Mouse (Mus musculus): ENCODE measurements around the gene Bmp2k. TPM values are rescaled to one million over a fixed set of nuclear protein-coding genes. Genes with fewer than 3 reads are reported as not detected.

Bmp2k gene
- polyA plus RNA-seq, 1 experiment from 2014 or later = 11.4 TPM

GRCm38 (mm10) chr5:96974661-96975060, 22.8 kb upstream of the Bmp2k start:
- no peaks in the 10 kb centered on the region for H3K36me3 ChIP-seq
- H3K27ac ChIP-seq = no peak overlapping the region
- no peak for ATAC-seq (ENCODE audit: insufficient number of reproducible peaks, insufficient read depth, low FRiP score, low TSS enrichment)
- no peak overlapping the region for H3K4me3 ChIP-seq
- 0 out of 2 replicates have a peak, but pooled peaks cover under 1% of the 10 kb centered on the region for H3K4me1 ChIP-seq
- H3K27me3 ChIP-seq = no peaks in the 10 kb centered on the region
- no peak overlapping the region for H3K9ac ChIP-seq
- H3K4me2 ChIP-seq (replicated peaks) = no peak overlapping the region
- no peaks in the 10 kb centered on the region for H3K9me3 ChIP-seq
- 51% methylated on average over 1 of the region's 1 CpGs for WGBS

GRCm38 (mm10) chr5:96975112-96975511, 22.4 kb upstream of the Bmp2k start:
- Histone ChIP-seq H3K36me3 (no peaks in the 10 kb centered on the region), H3K27me3 (no peaks in the 10 kb centered on the region), H3K4me1 (no peaks in the 10 kb centered on the region), H3K9ac (no peak overlapping the region), H3K4me2 (replicated peaks) (no peak overlapping the region), H3K9me3 (no peaks in the 10 kb centered on the region), H3K4me3 (no peak overlapping the region), H3K27ac (no peak overlapping the region)
- no peak for ATAC-seq (ENCODE audit: insufficient number of reproducible peaks, insufficient read depth, low FRiP score, low TSS enrichment)
- 87% methylated on average over 3 of the region's 3 CpGs for WGBS

- no peak for ATAC-seq (ENCODE audit: insufficient number of reproducible peaks, insufficient read depth, low FRiP score, low TSS enrichment)
- Histone ChIP-seq H3K9ac (no peak overlapping the region), H3K4me3 (no peak overlapping the region), H3K4me2 (replicated peaks) (no peak overlapping the region), H3K4me1 (no peaks in the 10 kb centered on the region), H3K9me3 (no peaks in the 10 kb centered on the region), H3K27ac (no peak overlapping the region), H3K27me3 (no peaks in the 10 kb centered on the region), H3K36me3 (no peaks in the 10 kb centered on the region)
- 75% methylated on average over 3 of the region's 3 CpGs for WGBS
Measured at GRCm38 (mm10) chr5:96976150-96976549, 21.3 kb upstream of the Bmp2k start.

- no peaks in the 10 kb centered on the region for H3K27me3 ChIP-seq
- no peak overlapping the region for H3K9ac ChIP-seq
- H3K4me2 ChIP-seq (replicated peaks) = no peak overlapping the region
- 47% methylated on average over 13 of the region's 13 CpGs for WGBS
- H3K9me3 ChIP-seq = no peaks in the 10 kb centered on the region
- H3K36me3 ChIP-seq = no peaks in the 10 kb centered on the region
- H3K27ac ChIP-seq = no peak overlapping the region
- no peak overlapping the region for H3K4me3 ChIP-seq
- H3K4me1 ChIP-seq = 0 out of 2 replicates have a peak, but pooled peaks cover 3% of the 10 kb centered on the region
- ATAC-seq (ENCODE audit: insufficient number of reproducible peaks, insufficient read depth, low FRiP score, low TSS enrichment) = no peak
Measured at GRCm38 (mm10) chr5:96979296-96980007, 18.0 kb upstream of the Bmp2k start.

GRCm38 (mm10) chr5:96980008-96980634, 17.4 kb upstream of the Bmp2k start:
- Histone ChIP-seq H3K27ac (no peak overlapping the region), H3K9ac (no peak overlapping the region), H3K4me2 (replicated peaks) (no peak overlapping the region), H3K27me3 (no peaks in the 10 kb centered on the region), H3K36me3 (no peaks in the 10 kb centered on the region), H3K4me1 (0 out of 2 replicates have a peak, but pooled peaks cover 3% of the 10 kb centered on the region), H3K4me3 (no peak overlapping the region), H3K9me3 (no peaks in the 10 kb centered on the region)
- 24% methylated on average over 15 of the region's 15 CpGs for WGBS
- ATAC-seq (ENCODE audit: insufficient number of reproducible peaks, insufficient read depth, low FRiP score, low TSS enrichment) = no peak

- ATAC-seq (ENCODE audit: insufficient number of reproducible peaks, insufficient read depth, low FRiP score, low TSS enrichment) = no peak
- WGBS = 72% methylated on average over 3 of the region's 3 CpGs
- no peak overlapping the region for H3K4me3 ChIP-seq
Measured at GRCm38 (mm10) chr5:96981987-96982386, 15.5 kb upstream of the Bmp2k start.

GRCm38 (mm10) chr5:96983142-96983541, 14.3 kb upstream of the Bmp2k start:
- no peaks in the 10 kb centered on the region for H3K27me3 ChIP-seq
- WGBS = 79% methylated on average over 7 of the region's 7 CpGs
- H3K4me3 ChIP-seq = no peak overlapping the region
- H3K4me1 ChIP-seq = 0 out of 2 replicates have a peak, but pooled peaks cover 3% of the 10 kb centered on the region
- ATAC-seq (ENCODE audit: insufficient number of reproducible peaks, insufficient read depth, low FRiP score, low TSS enrichment) = no peak
- no peak overlapping the region for H3K9ac ChIP-seq
- H3K27ac ChIP-seq = no peak overlapping the region
- H3K9me3 ChIP-seq = no peaks in the 10 kb centered on the region
- no peaks in the 10 kb centered on the region for H3K36me3 ChIP-seq
- H3K4me2 ChIP-seq (replicated peaks) = no peak overlapping the region

More at GRCm38 (mm10) chr5:96981987-96982386, 15.5 kb upstream of the Bmp2k start:
- Histone ChIP-seq H3K9me3 (no peaks in the 10 kb centered on the region), H3K27me3 (no peaks in the 10 kb centered on the region), H3K4me1 (0 out of 2 replicates have a peak, but pooled peaks cover 3% of the 10 kb centered on the region), H3K36me3 (no peaks in the 10 kb centered on the region), H3K9ac (no peak overlapping the region), H3K4me2 (replicated peaks) (no peak overlapping the region), H3K27ac (no peak overlapping the region)

GRCm38 (mm10) chr5:96986850-96987249, 10.6 kb upstream of the Bmp2k start:
- Histone ChIP-seq H3K27ac (no peak overlapping the region), H3K27me3 (no peaks in the 10 kb centered on the region)
- ATAC-seq (ENCODE audit: insufficient number of reproducible peaks, insufficient read depth, low FRiP score, low TSS enrichment) = no peak

GRCm38 (mm10) chr5:96988880-96989279, 8.6 kb upstream of the Bmp2k start:
- Histone ChIP-seq H3K9ac (no peak overlapping the region), H3K4me3 (no peak overlapping the region), H3K4me2 (replicated peaks) (no peak overlapping the region), H3K27ac (no peak overlapping the region), H3K36me3 (no peaks in the 10 kb centered on the region), H3K9me3 (no peaks in the 10 kb centered on the region), H3K4me1 (no peaks in the 10 kb centered on the region), H3K27me3 (no peaks in the 10 kb centered on the region)
- 84% methylated on average over 4 of the region's 4 CpGs for WGBS
- ATAC-seq (ENCODE audit: insufficient number of reproducible peaks, insufficient read depth, low FRiP score, low TSS enrichment) = no peak

More at GRCm38 (mm10) chr5:96986850-96987249, 10.6 kb upstream of the Bmp2k start:
- Histone ChIP-seq H3K4me3 (no peak overlapping the region), H3K4me2 (replicated peaks) (no peak overlapping the region), H3K4me1 (0 out of 2 replicates have a peak, but pooled peaks cover 3% of the 10 kb centered on the region), H3K9me3 (no peaks in the 10 kb centered on the region), H3K9ac (no peak overlapping the region), H3K36me3 (no peaks in the 10 kb centered on the region)
- 86% methylated on average over 3 of the region's 3 CpGs for WGBS

GRCm38 (mm10) chr5:96991156-96991555, 6.3 kb upstream of the Bmp2k start:
- ATAC-seq (ENCODE audit: insufficient number of reproducible peaks, insufficient read depth, low FRiP score, low TSS enrichment) = no peak
- Histone ChIP-seq H3K36me3 (no peaks in the 10 kb centered on the region), H3K4me1 (no peaks in the 10 kb centered on the region), H3K4me2 (replicated peaks) (no peak overlapping the region), H3K9me3 (no peaks in the 10 kb centered on the region), H3K27me3 (no peaks in the 10 kb centered on the region), H3K9ac (no peak overlapping the region), H3K27ac (no peak overlapping the region), H3K4me3 (no peak overlapping the region)
- WGBS = 93% methylated on average over 6 of the region's 6 CpGs

- Histone ChIP-seq H3K36me3 (no peaks in the 10 kb centered on the region), H3K9me3 (no peaks in the 10 kb centered on the region), H3K4me1 (0 out of 2 replicates have a peak, but pooled peaks cover 3% of the 10 kb centered on the region), H3K27me3 (no peaks in the 10 kb centered on the region), H3K4me3 (no peak overlapping the region), H3K27ac (no peak overlapping the region), H3K4me2 (replicated peaks) (no peak overlapping the region), H3K9ac (no peak overlapping the region)
- no peak for ATAC-seq (ENCODE audit: insufficient number of reproducible peaks, insufficient read depth, low FRiP score, low TSS enrichment)
- WGBS = 87% methylated on average over 5 of the region's 5 CpGs
Measured at GRCm38 (mm10) chr5:96992651-96993050, 4.8 kb upstream of the Bmp2k start.

- no peak overlapping the region for H3K9ac ChIP-seq
- H3K4me2 ChIP-seq (replicated peaks) = no peak overlapping the region
- H3K4me3 ChIP-seq = no peak overlapping the region
- H3K9me3 ChIP-seq = no peaks in the 10 kb centered on the region
- 56% methylated on average over 8 of the region's 8 CpGs for WGBS
- no peaks in the 10 kb centered on the region for H3K27me3 ChIP-seq
- H3K27ac ChIP-seq = no peak overlapping the region
- 0 out of 2 replicates have a peak, but pooled peaks cover 3% of the 10 kb centered on the region for H3K4me1 ChIP-seq
- no peaks in the 10 kb centered on the region for H3K36me3 ChIP-seq
- ATAC-seq (ENCODE audit: insufficient number of reproducible peaks, insufficient read depth, low FRiP score, low TSS enrichment) = no peak
Measured at GRCm38 (mm10) chr5:96993057-96993456, 4.4 kb upstream of the Bmp2k start.
